Mouse (Mus musculus) stomach, embryonic 14.5 days (tissue): ENCODE data around the gene Guca1b. TPM values are rescaled to one million over a fixed set of nuclear protein-coding genes. Genes with fewer than 3 reads are reported as not detected.
A peak's percentile ranks its signal among the peaks of the same experiment; 100 is the strongest.
"Not testable (repeated sequence)": the region's sequence is repeated elsewhere in the genome, so short reads cannot be mapped to it uniquely, and the experiment has no call there.

Experiments
- ATAC-seq: fragments of 200-750 bp; cut with Nextera tagmentation; 2 replicates; pipeline ENCODE4 v1.8.0; 2017; ENCODE audit warnings: low read depth, moderate TSS enrichment; ENCODE audit not compliant: insufficient number of reproducible peaks, insufficient read depth, low FRiP score
- H3K27ac ChIP-seq: fragments of 300-500 bp; sonication (generic); 2 replicates; pipeline ENCODE4 v1.5.1; 2014; ENCODE audit warnings: mild to moderate bottlenecking, low read length, moderate library complexity, mixed read lengths
- H3K27me3 ChIP-seq: fragments of 300-500 bp; sonication (generic); 2 replicates; pipeline ENCODE4 v1.6.1; 2014; ENCODE audit warnings: low read length, control low read depth, mixed read lengths; ENCODE audit not compliant: control insufficient read depth, insufficient read depth
- H3K36me3 ChIP-seq: fragments of 300-500 bp; sonication (generic); 2 replicates; pipeline ENCODE4 v1.6.1; 2014; ENCODE audit warnings: mild to moderate bottlenecking, control low read depth, low read length, moderate library complexity, mixed read lengths; ENCODE audit not compliant: control insufficient read depth, insufficient read depth
- H3K4me1 ChIP-seq: fragments of 300-500 bp; sonication (generic); 2 replicates; pipeline ENCODE4 v1.6.1; 2014; ENCODE audit warnings: low read length, control low read depth, mixed read lengths; ENCODE audit not compliant: control insufficient read depth, insufficient read depth
- H3K4me2 ChIP-seq: fragments of 300-500 bp; sonication (generic); replicated peaks from 2 replicates; pipeline ENCODE4 v1.6.1; 2014; ENCODE audit warnings: low read depth, low read length, control low read depth
- H3K4me3 ChIP-seq: fragments of 300-500 bp; sonication (generic); 2 replicates; pipeline ENCODE4 v1.5.1; 2014; ENCODE audit warnings: low read depth, low read length, control low read depth
- H3K9ac ChIP-seq: fragments of 300-500 bp; sonication (generic); replicated peaks from 2 replicates; pipeline ENCODE4 v1.6.1; 2014; ENCODE audit warnings: low read depth, mild to moderate bottlenecking, control low read depth, low read length, moderate library complexity, mixed read lengths
- H3K9me3 ChIP-seq: fragments of 300-500 bp; sonication (generic); 2 replicates; pipeline ENCODE4 v1.6.1; 2016; ENCODE audit warnings: low read depth, low read length, control low read depth; ENCODE audit not compliant: control insufficient read depth
- WGBS: fragments of 180-500 bp; shearing (Covaris S2); extraction: QIAGEN DNeasy Blood & Tissue Kit; methylation state at CpG from one replicate; pipeline ENCODE4 v1.1.7; 2014; 5-methylcytosine and 5-hydroxymethylcytosine counted together
- polyA plus RNA-seq: library from polyadenylated mRNA; unstranded; fragments of >200 nt; fragmentation: Nextera tagmentation; extraction: Ambion mirVana; gene quantifications from 2 replicates; pipeline ENCODE4 v1.2.1, GENCODE M21; 2014

Guca1b gene
- polyA plus RNA-seq, 1 experiment from 2014 or later, result 0.25 TPM

- no peaks in the 10 kb centered on the region for H3K27me3 ChIP-seq
- peak overlapping the region; percentile 25 for H3K4me3 ChIP-seq
- H3K27ac ChIP-seq, result no peak overlapping the region
- no peaks in the 10 kb centered on the region for H3K9me3 ChIP-seq
- H3K36me3 ChIP-seq, result no peaks in the 10 kb centered on the region
- WGBS, result 2% methylated on average over 18 of the region's 20 CpGs
- ATAC-seq, result peak; percentile 84; the same call in 1 of the 2 replicates
- peaks cover 6% of the 10 kb centered on the region; the same call in 1 of the 2 replicates for H3K4me1 ChIP-seq
- peak overlapping the region; percentile 37 for H3K4me2 ChIP-seq
- H3K9ac ChIP-seq, result peak overlapping the region; percentile 18; the same call in 1 of the 2 replicates
Measured at GRCm38 (mm10) chr17:47395376-47395913, 10.3 kb downstream of the Guca1b start.

- no peak overlapping the region for H3K27ac ChIP-seq
- 84% methylated on average over 8 of the region's 8 CpGs for WGBS
- H3K4me1 ChIP-seq, result peaks cover 6% of the 10 kb centered on the region; the same call in 1 of the 2 replicates
- no peaks in the 10 kb centered on the region for H3K9me3 ChIP-seq
- no peak overlapping the region for H3K9ac ChIP-seq
- ATAC-seq, result no peak
- H3K4me3 ChIP-seq, result no peak overlapping the region
- no peaks in the 10 kb centered on the region for H3K27me3 ChIP-seq
- no peaks in the 10 kb centered on the region for H3K36me3 ChIP-seq
- no peak overlapping the region for H3K4me2 ChIP-seq
Measured at GRCm38 (mm10) chr17:47399091-47399490, 13.9 kb downstream of the Guca1b start.

DNA sequence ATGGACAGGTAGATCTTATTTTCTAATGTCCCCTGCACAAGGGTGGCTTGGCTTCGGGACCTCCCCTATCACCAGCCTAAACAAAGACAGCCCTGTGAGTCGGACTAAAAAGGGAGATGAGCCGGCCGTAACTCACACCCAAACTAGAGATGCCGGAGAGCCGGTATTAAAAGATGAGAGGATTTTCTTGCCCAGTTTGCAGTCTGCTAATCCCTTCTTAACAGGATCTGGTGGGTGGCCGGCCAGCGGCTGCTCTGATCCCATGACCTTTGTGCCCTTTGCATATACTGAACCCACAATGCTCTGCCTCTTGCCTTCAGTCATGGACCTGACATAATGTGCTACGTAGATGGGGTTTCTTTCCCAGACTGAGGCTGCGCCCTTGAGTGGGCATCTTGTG, 15.3 kb downstream of the Guca1b start, which contains the start of gene Guca1a:
Gene Guca1a, minus strand, starts transcription at position 134 of the 400 bp plus-strand sequence.
- 51% methylated on average over 10 of the region's 10 CpGs for WGBS
- ATAC-seq, result no peak
- H3K4me1 ChIP-seq, result no peaks in the 10 kb centered on the region
- H3K4me3 ChIP-seq, result no peak within 1 kb of the TSS
- no peaks in the 10 kb centered on the region for H3K36me3 ChIP-seq
- no peak within 1 kb of the TSS for H3K4me2 ChIP-seq
- H3K27ac ChIP-seq, result no peak within 1 kb of the TSS
- no peaks in the 10 kb centered on the region for H3K27me3 ChIP-seq
- H3K9ac ChIP-seq, result no peak within 1 kb of the TSS
- no peaks in the 10 kb centered on the region for H3K9me3 ChIP-seq

- no peak overlapping the region for H3K4me3 ChIP-seq
- no peaks in the 10 kb centered on the region for H3K4me1 ChIP-seq
- H3K27ac ChIP-seq, result no peak overlapping the region
- no peak overlapping the region for H3K9ac ChIP-seq
- no peak overlapping the region for H3K4me2 ChIP-seq
- 0 out of 2 replicates have a peak, but pooled peaks have one; percentile 11 for ATAC-seq
- no peaks in the 10 kb centered on the region for H3K36me3 ChIP-seq
- 63% methylated on average over 10 of the region's 10 CpGs for WGBS
- H3K9me3 ChIP-seq, result no peaks in the 10 kb centered on the region
- peaks cover 13% of the 10 kb centered on the region for H3K27me3 ChIP-seq
Measured at GRCm38 (mm10) chr17:47407717-47408557, 22.7 kb downstream of the Guca1b start.

- no peak overlapping the region for H3K4me3 ChIP-seq
- peak; percentile 25; the same call in 1 of the 2 replicates for ATAC-seq
- H3K27me3 ChIP-seq, result peaks cover 13% of the 10 kb centered on the region
- no peaks in the 10 kb centered on the region for H3K36me3 ChIP-seq
- 20% methylated on average over 8 of the region's 8 CpGs for WGBS
- H3K4me2 ChIP-seq, result no peak overlapping the region
- H3K9ac ChIP-seq, result no peak overlapping the region
- H3K4me1 ChIP-seq, result no peaks in the 10 kb centered on the region
- H3K9me3 ChIP-seq, result no peaks in the 10 kb centered on the region
- no peak overlapping the region for H3K27ac ChIP-seq
Measured at GRCm38 (mm10) chr17:47408558-47408898, 23.3 kb downstream of the Guca1b start.

GRCm38 (mm10) chr17:47409897-47410861, 25.0 kb downstream of the Guca1b start:
- H3K27me3 ChIP-seq, result peaks cover 13% of the 10 kb centered on the region
- ATAC-seq, H3K9ac ChIP-seq, H3K9me3 ChIP-seq, H3K36me3 ChIP-seq, H3K4me1 ChIP-seq, H3K27ac ChIP-seq: not testable (repeated sequence)
- peak overlapping the region; percentile 59 for H3K4me2 ChIP-seq
- WGBS, result 3% methylated on average over 74 of the region's 74 CpGs
- peak overlapping the region; percentile 31 for H3K4me3 ChIP-seq

DNA sequence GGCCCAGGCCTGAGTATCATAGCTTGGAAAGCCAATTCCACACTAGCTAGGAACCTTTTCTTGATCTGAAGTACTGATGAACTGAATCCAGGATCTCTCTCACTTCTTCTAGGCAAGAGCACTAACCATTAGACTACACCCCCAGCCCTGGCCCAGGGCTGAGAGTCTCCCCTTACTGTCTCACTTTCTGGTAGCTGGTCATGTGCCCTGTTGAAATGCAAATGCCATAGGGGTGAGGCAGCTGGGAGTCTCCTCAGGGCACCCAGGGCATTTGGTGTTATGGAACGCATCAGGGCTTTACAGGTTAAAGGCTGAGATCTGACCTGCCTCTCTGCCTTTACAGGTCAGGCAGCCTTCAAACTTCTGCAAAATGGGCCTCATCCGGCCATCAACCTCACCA, 35.0 kb downstream of the Guca1b start:
- Histone ChIP-seq H3K4me1 (no peaks in the 10 kb centered on the region), H3K4me3 (no peak overlapping the region), H3K9me3 (no peaks in the 10 kb centered on the region), H3K9ac (no peak overlapping the region), H3K4me2 (no peak overlapping the region), H3K27ac (no peak overlapping the region), H3K36me3 (no peaks in the 10 kb centered on the region), H3K27me3 (no peaks in the 10 kb centered on the region)
- WGBS, result 60% methylated on average over 2 of the region's 2 CpGs
- ATAC-seq, result no peak

DNA sequence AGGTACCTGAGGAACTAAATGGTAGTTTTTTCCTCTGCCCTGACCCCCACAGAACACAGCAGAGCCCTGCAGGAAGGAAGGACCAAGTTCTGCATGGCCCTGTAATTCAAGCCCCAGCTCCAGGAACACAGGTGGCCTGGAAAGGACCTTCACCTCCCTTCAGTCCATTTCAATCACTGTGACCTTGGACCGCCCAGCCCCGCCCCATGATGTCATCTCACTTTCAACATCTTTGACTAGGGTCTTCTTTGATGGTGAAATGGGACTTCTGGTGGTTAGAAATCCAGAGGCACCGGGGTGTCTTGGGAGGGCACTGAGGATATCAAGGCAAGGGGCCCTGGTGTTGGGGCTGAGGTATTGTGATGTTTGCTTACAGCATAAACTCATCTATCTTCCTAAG, 36.4 kb downstream of the Guca1b start:
- Histone ChIP-seq H3K4me1 (no peaks in the 10 kb centered on the region), H3K36me3 (no peaks in the 10 kb centered on the region), H3K9ac (no peak overlapping the region), H3K4me2 (no peak overlapping the region), H3K9me3 (no peaks in the 10 kb centered on the region), H3K27me3 (no peaks in the 10 kb centered on the region), H3K27ac (no peak overlapping the region), H3K4me3 (no peak overlapping the region)
- 80% methylated on average over 3 of the region's 3 CpGs for WGBS
- no peak for ATAC-seq
